Mouse (Mus musculus): ENCODE measurements at regions not wholly inside any gene's neighbourhood (a gene's known extent, or its start where the extent isn't known, plus 50 kb on each side); places are given as distances from the start of the nearest gene placed in this dataset.

DNA sequence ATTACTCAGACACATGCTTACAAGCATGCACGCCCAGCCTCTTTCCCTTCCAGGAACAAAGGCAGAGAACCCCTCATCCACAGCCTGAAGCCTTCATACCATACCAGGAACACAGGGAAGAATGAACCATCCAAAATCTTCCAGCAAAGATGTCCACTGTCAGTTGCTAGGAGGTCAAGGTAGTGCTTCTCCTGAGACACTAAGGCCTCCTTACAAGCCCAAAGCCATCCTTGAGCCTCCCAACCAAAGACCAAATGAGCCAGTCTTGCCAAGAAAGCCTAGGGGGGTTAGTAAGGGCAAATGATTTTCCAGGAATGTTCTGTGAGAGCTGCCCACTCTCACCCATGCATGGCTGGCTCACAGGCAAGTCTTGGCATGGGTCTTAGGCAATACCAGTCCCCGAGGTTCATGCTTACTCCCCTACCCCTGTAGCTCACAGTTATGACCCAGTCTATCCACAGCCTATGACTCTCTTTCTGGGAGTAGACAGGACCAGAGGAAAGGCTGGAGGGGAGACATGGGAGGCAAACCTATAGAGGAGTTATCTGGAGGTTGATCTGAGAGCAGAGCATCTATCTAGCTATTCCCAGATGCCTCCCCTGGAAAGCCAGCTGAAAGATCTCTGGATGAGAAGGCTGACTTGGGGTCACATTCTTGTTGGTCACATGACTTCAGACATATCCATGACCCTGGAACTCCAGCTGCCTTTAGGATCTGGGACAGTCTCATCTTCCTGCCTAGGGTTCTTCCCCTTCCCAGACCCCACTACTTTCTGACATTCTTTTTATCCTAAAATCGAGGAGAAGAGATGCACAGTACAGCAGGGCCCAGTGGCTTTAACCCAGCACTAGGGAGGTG is 112.4 kb downstream of the Zfp36l2 start:
- DNase-seq (ENCODE audit: low spot score in 2 of 2), result no peak
- Histone ChIP-seq H3K27ac (peak overlapping the region; percentile 57), H3K4me3 (no peak overlapping the region)
- TF ChIP-seq CTCF (conservative IDR thresholded peaks at IDR 0.05), result no peak

GRCm38 (mm10) chr17:84074000-84074782 is 113.6 kb downstream of the Zfp36l2 start:
- TF ChIP-seq CTCF (conservative IDR thresholded peaks at IDR 0.05), result no peak
- no peak overlapping the region for H3K4me3 ChIP-seq
- peak overlapping the region; percentile 57 for H3K27ac ChIP-seq
- no peak for DNase-seq (ENCODE audit: low spot score in 2 of 2)

GRCm38 (mm10) chr17:84072426-84073030 is 115.2 kb downstream of the Zfp36l2 start:
- no peak for DNase-seq (ENCODE audit: low spot score in 2 of 2)
- Histone ChIP-seq H3K27ac (peak overlapping the region; percentile 55), H3K4me3 (no peak overlapping the region)
- TF ChIP-seq CTCF (conservative IDR thresholded peaks at IDR 0.05), result no peak

GRCm38 (mm10) chr17:84071855-84072254 is 115.9 kb downstream of the Zfp36l2 start:
- no peak overlapping the region for H3K4me3 ChIP-seq
- no peak for TF ChIP-seq CTCF (conservative IDR thresholded peaks at IDR 0.05)
- DNase-seq (ENCODE audit: low spot score in 2 of 2), result no peak
- H3K27ac ChIP-seq, result peak overlapping the region; percentile 55

GRCm38 (mm10) chr17:84070596-84070995 is 117.2 kb downstream of the Zfp36l2 start:
- Histone ChIP-seq H3K27ac (0 out of 2 replicates have a peak overlapping the region, but pooled peaks have one; percentile 39), H3K4me3 (no peak overlapping the region)
- TF ChIP-seq CTCF (conservative IDR thresholded peaks at IDR 0.05), result no peak
- no peak for DNase-seq (ENCODE audit: low spot score in 2 of 2)

- no peak overlapping the region for H3K4me3 ChIP-seq
- TF ChIP-seq CTCF (conservative IDR thresholded peaks at IDR 0.05), result no peak
- DNase-seq (ENCODE audit: low spot score in 2 of 2), result no peak
- no peak overlapping the region for H3K27ac ChIP-seq
These were observed 120.6 kb downstream of the Zfp36l2 start for GRCm38 (mm10) chr17:84067102-84067501.

- no peak for DNase-seq (ENCODE audit: low spot score in 2 of 2)
- TF ChIP-seq CTCF (conservative IDR thresholded peaks at IDR 0.05), result no peak
- no peak overlapping the region for H3K27ac ChIP-seq
- no peak overlapping the region for H3K4me3 ChIP-seq
These were observed 124.0 kb downstream of the Zfp36l2 start for GRCm38 (mm10) chr17:84063791-84064190.

GRCm38 (mm10) chr17:84061621-84062020 is 126.1 kb downstream of the Zfp36l2 start:
- Histone ChIP-seq H3K27ac (peak overlapping the region; percentile 91; the same call in 1 of the 2 replicates), H3K4me3 (no peak overlapping the region)
- DNase-seq (ENCODE audit: low spot score in 2 of 2), result no peak
- no peak for TF ChIP-seq CTCF (conservative IDR thresholded peaks at IDR 0.05)

- no peak for DNase-seq (ENCODE audit: low spot score in 2 of 2)
- Histone ChIP-seq H3K4me3 (no peak overlapping the region), H3K27ac (peak overlapping the region; percentile 91)
- no peak for TF ChIP-seq CTCF (conservative IDR thresholded peaks at IDR 0.05)
These were observed 131.3 kb downstream of the Zfp36l2 start for GRCm38 (mm10) chr17:84056469-84056868.

DNA sequence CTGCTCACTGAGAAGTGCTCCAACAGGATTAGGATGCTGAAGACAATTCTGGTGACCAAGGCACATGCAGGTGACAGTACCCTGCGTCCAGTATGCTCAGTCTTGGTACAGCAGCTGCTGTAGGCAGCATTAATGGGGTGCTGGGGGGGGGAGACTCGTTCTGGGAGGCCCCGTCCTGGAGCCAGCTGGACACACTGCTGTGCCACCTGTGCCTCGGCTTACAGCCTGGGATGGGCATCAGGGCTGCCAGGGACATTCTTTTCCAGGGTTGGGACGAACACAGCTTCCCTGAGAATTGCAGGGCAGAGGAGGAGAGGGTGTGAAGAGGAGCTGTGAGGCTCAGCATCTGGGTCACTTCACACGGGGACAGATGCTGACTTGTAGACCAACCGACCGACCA is 135.3 kb downstream of the Zfp36l2 start:
- no peak for DNase-seq (ENCODE audit: low spot score in 2 of 2)
- H3K27ac ChIP-seq, result no peak overlapping the region
- H3K4me3 ChIP-seq, result no peak overlapping the region
- TF ChIP-seq CTCF (conservative IDR thresholded peaks at IDR 0.05), result no peak

DNA sequence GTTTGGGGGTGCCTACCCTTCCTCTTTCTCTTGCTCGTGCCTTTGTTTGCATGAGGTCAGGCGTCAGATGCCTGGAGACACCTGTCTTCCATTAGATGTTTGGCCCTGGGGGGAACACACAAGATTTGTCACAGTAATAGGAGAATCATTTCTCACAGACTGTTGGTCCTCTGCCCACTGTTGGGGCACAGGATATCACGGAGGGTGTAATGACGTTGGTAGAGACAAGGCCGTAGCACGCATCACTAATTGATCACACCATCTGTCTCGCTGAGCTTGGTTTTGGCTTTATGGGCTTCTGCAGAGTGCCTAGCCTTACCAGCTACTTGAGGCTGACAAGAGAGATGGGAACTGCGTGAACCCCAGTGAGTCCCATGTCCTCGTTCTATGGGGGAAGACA is 136.5 kb downstream of the Zfp36l2 start:
- Histone ChIP-seq H3K27ac (no peak overlapping the region), H3K4me3 (no peak overlapping the region)
- DNase-seq (ENCODE audit: low spot score in 2 of 2), result no peak
- TF ChIP-seq CTCF (conservative IDR thresholded peaks at IDR 0.05), result no peak

DNA sequence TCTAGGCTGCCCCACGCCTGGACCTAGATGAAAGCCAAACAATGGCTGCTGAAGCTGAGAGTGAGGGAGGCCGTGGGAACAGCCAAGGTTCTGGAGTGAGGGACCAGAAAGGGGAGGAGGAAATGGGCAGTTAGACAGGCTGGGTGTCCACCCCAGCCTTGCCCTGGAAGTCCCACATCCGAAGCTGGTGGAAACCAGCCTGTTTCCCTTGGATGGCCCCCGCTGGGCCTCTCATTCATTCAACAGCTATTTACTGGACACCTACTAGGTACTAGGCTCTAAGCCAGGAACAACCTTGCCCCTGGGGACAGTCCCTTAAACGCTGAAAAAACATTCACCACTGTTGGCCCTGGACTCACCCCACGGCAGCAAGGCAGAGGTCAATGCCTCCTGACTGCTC is 139.2 kb downstream of the Zfp36l2 start:
- peak overlapping the region; percentile 15; the same call in 1 of the 2 replicates for H3K27ac ChIP-seq
- no peak overlapping the region for H3K4me3 ChIP-seq
- no peak for TF ChIP-seq CTCF (conservative IDR thresholded peaks at IDR 0.05)
- DNase-seq (ENCODE audit: low spot score in 2 of 2), result no peak

DNA sequence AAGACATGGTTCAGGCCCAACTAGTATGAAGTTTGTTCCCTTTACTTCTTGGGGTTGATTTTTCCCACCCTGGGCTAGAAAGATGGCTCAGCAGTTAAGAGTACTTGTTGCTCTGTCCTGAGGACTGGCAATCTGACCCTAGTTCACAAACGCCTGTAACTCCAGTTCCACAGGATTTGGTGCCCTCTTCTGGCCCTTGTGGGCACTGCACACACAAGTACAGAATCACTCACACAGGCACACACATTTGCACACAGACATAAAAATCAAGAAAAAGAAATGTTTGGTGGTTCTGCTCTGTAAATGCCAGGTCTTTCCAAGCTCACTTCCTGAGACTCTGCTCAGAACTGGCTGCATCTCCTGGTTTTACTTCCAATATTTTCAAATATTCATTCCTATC is 140.2 kb downstream of the Zfp36l2 start:
- Histone ChIP-seq H3K27ac (no peak overlapping the region), H3K4me3 (no peak overlapping the region)
- no peak for DNase-seq (ENCODE audit: low spot score in 2 of 2)
- TF ChIP-seq CTCF (conservative IDR thresholded peaks at IDR 0.05), result peak; percentile 61
